Mouse (Mus musculus) embryonic facial prominence, embryonic 10.5 days (tissue): ENCODE results near the gene Lrrc25. TPM values are rescaled to one million over a fixed set of nuclear protein-coding genes. Genes with fewer than 3 reads are reported as not detected.

Source experiments
- DNase-seq: peaks from one replicate; pipeline ENCODE4 v3.0.0-alpha.2; 2017; ENCODE audit warnings: low spot score
- H3K27ac ChIP-seq: fragments of 300-500 bp; sonication (generic); replicated peaks from 2 replicates; pipeline ENCODE4 v1.5.1; 2016; ENCODE audit warnings: mild to moderate bottlenecking
- H3K27me3 ChIP-seq: fragments of 300-500 bp; sonication (generic); replicated peaks from 2 replicates; pipeline ENCODE4 v1.6.1; 2016; ENCODE audit warnings: low read depth, mild to moderate bottlenecking; ENCODE audit not compliant: poor library complexity, severe bottlenecking
- H3K36me3 ChIP-seq: fragments of 300-500 bp; sonication (generic); replicated peaks from 2 replicates; pipeline ENCODE4 v1.6.1; 2016; ENCODE audit warnings: mild to moderate bottlenecking, moderate library complexity
- H3K4me1 ChIP-seq: fragments of 300-500 bp; sonication (generic); 2 replicates; pipeline ENCODE4 v1.6.1; 2016
- H3K4me3 ChIP-seq: fragments of 300-500 bp; sonication (generic); 2 replicates; pipeline ENCODE4 v1.5.1; 2016; ENCODE audit warnings: mild to moderate bottlenecking, moderate library complexity
- H3K9me3 ChIP-seq: fragments of 300-500 bp; sonication (generic); 2 replicates; pipeline ENCODE4 v1.6.1; 2016; ENCODE audit warnings: mild to moderate bottlenecking
- WGBS: fragments of 180-500 bp; shearing (Covaris S2); methylation state at CpG from one replicate; pipeline ENCODE4 v1.1.7; 2016; 5-methylcytosine and 5-hydroxymethylcytosine counted together
- polyA plus RNA-seq: library from polyadenylated mRNA; unstranded; fragments of >200 nt; fragmentation: Nextera tagmentation; extraction: Ambion mirVana; gene quantifications from 2 replicates; pipeline ENCODE4 v1.2.1, GENCODE M21; 2016

Lrrc25 gene
- polyA plus RNA-seq, 1 experiment from 2014 or later = 0.77 TPM

DNA sequence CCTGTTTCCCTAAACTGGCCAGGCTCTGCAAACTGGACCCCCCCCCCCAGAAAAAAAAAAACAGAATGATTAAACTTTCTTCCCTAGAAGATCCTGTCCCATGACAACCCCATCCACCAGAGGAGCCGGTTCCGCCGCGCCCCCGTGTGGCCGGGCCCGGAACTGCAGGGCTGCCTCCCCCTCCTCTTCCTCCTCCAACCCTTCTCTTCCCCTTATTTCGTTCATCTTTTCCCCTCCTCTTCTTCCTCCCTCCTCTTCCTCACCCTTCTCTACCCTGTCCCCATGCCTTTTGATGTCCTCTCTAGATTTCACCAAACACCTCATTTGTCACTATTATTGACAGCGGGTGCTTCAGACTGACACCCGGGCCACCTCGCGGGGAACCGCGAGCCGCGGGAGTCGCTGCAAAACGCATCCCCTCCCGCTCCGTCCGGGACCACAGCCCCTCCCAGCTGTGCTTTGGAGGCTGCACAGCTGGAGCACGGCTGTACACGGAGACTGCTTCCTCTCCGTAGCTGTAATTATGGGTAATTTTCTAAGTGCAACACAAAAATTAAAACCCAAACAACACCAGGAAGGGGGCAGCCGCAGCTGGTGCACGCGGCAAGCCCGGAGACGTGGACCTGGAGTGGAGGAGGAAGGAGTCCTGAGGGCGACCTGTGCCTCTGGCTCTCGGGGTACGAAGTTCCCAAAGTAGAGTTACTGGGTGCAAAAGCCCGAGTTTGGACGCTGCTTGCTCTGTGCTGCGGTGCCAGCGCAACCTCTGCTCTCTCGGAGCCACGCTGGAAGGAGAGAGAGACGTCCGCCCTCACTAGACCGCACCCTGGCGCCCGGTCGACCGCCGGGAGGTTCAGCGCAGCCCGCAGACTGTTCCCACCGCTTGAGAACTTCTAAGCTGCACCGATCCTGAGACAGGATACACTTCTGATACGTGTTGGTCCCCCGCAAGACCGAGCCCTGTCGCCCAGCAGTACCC, 4.9 kb upstream of the Lrrc25 start:
- Histone ChIP-seq H3K36me3 (no peaks in the 10 kb centered on the region), H3K4me1 (peaks cover 60% of the 10 kb centered on the region), H3K27me3 (no peaks in the 10 kb centered on the region), H3K4me3 (peak overlapping the region; percentile 89), H3K27ac (peak overlapping the region; percentile 97), H3K9me3 (no peaks in the 10 kb centered on the region)
- peak; percentile 93 for DNase-seq
- under 1% methylated on average over 54 of the region's 54 CpGs for WGBS

GRCm38 (mm10) chr8:70611849-70612248, 4.1 kb upstream of the Lrrc25 start:
- DNase-seq = peak; percentile 88
- Histone ChIP-seq H3K36me3 (no peaks in the 10 kb centered on the region), H3K4me3 (peak overlapping the region; percentile 89), H3K27ac (peak overlapping the region; percentile 97), H3K9me3 (no peaks in the 10 kb centered on the region), H3K27me3 (no peaks in the 10 kb centered on the region), H3K4me1 (peaks cover 54% of the 10 kb centered on the region)
- WGBS = under 1% methylated on average over 6 of the region's 6 CpGs

- no peak for DNase-seq
- Histone ChIP-seq H3K9me3 (no peaks in the 10 kb centered on the region), H3K27me3 (no peaks in the 10 kb centered on the region), H3K27ac (no peak overlapping the region), H3K4me1 (peaks cover 45% of the 10 kb centered on the region), H3K4me3 (no peak overlapping the region), H3K36me3 (no peaks in the 10 kb centered on the region)
- 15% methylated on average over 1 of the region's 1 CpGs for WGBS
Measured at GRCm38 (mm10) chr8:70613763-70614162, 2.2 kb upstream of the Lrrc25 start.

- no peaks in the 10 kb centered on the region for H3K36me3 ChIP-seq
- WGBS = 79% methylated on average over 5 of the region's 5 CpGs
- H3K4me1 ChIP-seq = peaks cover 43% of the 10 kb centered on the region
- no peak overlapping the region for H3K27ac ChIP-seq
- peaks cover under 1% of the 10 kb centered on the region; the same call in 1 of the 2 replicates for H3K27me3 ChIP-seq
- no peak for DNase-seq
- H3K4me3 ChIP-seq = no peak overlapping the region
- H3K9me3 ChIP-seq = no peaks in the 10 kb centered on the region
Measured at GRCm38 (mm10) chr8:70614469-70614868, 1.5 kb upstream of the Lrrc25 start.

GRCm38 (mm10) chr8:70615281-70615680, 674 bp upstream of the Lrrc25 start:
- Histone ChIP-seq H3K4me3 (no peak overlapping the region), H3K4me1 (peaks cover 36% of the 10 kb centered on the region), H3K27me3 (peaks cover 6% of the 10 kb centered on the region), H3K27ac (no peak overlapping the region), H3K9me3 (no peaks in the 10 kb centered on the region), H3K36me3 (no peaks in the 10 kb centered on the region)
- DNase-seq = no peak
- WGBS = 90% methylated on average over 8 of the region's 8 CpGs

DNA sequence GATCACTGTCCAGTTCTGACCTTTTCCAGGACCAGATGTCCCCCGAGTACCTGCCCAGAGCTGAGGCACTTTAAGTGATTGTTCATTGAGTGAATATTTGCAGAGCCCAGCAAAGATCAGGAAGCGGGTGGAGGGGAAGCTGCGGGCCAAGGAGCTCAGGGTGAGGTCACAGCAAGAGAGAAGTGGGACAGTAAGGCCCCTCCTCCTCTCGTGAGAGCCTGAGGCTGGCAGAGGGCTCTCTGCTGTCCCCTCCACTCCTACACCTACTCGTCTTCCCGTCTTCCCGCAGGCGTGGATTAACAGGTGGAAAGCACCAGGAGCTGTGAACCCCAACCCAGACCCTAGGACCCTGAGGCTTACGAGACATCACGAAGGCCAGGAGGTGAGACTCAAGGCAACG, 690 bp downstream of the Lrrc25 start:
- H3K27ac ChIP-seq = no peak overlapping the region
- peaks cover 20% of the 10 kb centered on the region for H3K27me3 ChIP-seq
- H3K4me1 ChIP-seq = peaks cover 30% of the 10 kb centered on the region
- no peak overlapping the region for H3K4me3 ChIP-seq
- H3K9me3 ChIP-seq = no peaks in the 10 kb centered on the region
- 53% methylated on average over 11 of the region's 11 CpGs for WGBS
- H3K36me3 ChIP-seq = no peaks in the 10 kb centered on the region
- no peak for DNase-seq

GRCm38 (mm10) chr8:70617985-70618384, 2.0 kb downstream of the Lrrc25 start:
- Histone ChIP-seq H3K9me3 (no peaks in the 10 kb centered on the region), H3K4me3 (peak overlapping the region; percentile 17; the same call in 1 of the 2 replicates), H3K27ac (peak overlapping the region; percentile 37), H3K4me1 (peaks cover 27% of the 10 kb centered on the region), H3K36me3 (no peaks in the 10 kb centered on the region), H3K27me3 (peaks cover 33% of the 10 kb centered on the region)
- DNase-seq = no peak
- 84% methylated on average over 11 of the region's 11 CpGs for WGBS

DNA sequence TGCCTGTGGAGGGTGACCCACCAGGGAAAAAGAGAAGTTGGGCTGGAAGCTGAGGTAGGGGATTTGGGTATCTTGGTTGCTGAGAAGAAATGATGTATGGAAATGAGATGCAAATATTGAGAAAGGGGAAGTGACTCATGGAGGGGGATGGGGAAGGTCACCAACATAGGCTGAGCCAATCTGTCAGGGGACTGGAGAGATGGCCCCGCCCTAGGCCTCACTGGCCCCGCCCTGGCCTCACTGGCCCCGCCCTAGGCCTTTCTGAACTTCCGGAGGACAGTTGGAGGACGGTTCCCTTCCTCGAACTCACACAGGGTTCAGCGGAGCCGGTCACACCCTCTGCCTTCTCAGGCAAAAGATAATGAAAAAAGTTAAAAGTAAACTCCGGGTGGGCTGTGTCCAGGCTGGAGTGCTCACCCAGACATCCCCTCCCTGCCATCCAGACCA, 3.0 kb downstream of the Lrrc25 start:
- peaks cover 35% of the 10 kb centered on the region for H3K27me3 ChIP-seq
- 0 out of 2 replicates have a peak overlapping the region, but pooled peaks have one; percentile 11 for H3K4me3 ChIP-seq
- no peaks in the 10 kb centered on the region for H3K9me3 ChIP-seq
- WGBS = 31% methylated on average over 9 of the region's 9 CpGs
- peaks cover 24% of the 10 kb centered on the region for H3K4me1 ChIP-seq
- no peaks in the 10 kb centered on the region for H3K36me3 ChIP-seq
- 0 out of 2 replicates have a peak overlapping the region, but pooled peaks have one; percentile 10 for H3K27ac ChIP-seq
- DNase-seq = no peak

- Histone ChIP-seq H3K4me1 (peaks cover 30% of the 10 kb centered on the region), H3K27me3 (peaks cover 35% of the 10 kb centered on the region), H3K4me3 (no peak overlapping the region), H3K27ac (no peak overlapping the region), H3K36me3 (no peaks in the 10 kb centered on the region), H3K9me3 (no peaks in the 10 kb centered on the region)
- WGBS = 57% methylated on average over 3 of the region's 3 CpGs
- DNase-seq = no peak
Measured at GRCm38 (mm10) chr8:70622220-70622619, 6.3 kb downstream of the Lrrc25 start.

- Histone ChIP-seq H3K36me3 (no peaks in the 10 kb centered on the region), H3K4me1 (peaks cover 27% of the 10 kb centered on the region), H3K27ac (no peak overlapping the region; the same call in 1 of the 2 replicates), H3K4me3 (peak overlapping the region; percentile 25; the same call in 1 of the 2 replicates), H3K27me3 (peaks cover 31% of the 10 kb centered on the region), H3K9me3 (no peaks in the 10 kb centered on the region)
- peak; percentile 80 for DNase-seq
- 24% methylated on average over 5 of the region's 5 CpGs for WGBS
Measured at GRCm38 (mm10) chr8:70625104-70625503, 9.1 kb downstream of the Lrrc25 start.

DNA sequence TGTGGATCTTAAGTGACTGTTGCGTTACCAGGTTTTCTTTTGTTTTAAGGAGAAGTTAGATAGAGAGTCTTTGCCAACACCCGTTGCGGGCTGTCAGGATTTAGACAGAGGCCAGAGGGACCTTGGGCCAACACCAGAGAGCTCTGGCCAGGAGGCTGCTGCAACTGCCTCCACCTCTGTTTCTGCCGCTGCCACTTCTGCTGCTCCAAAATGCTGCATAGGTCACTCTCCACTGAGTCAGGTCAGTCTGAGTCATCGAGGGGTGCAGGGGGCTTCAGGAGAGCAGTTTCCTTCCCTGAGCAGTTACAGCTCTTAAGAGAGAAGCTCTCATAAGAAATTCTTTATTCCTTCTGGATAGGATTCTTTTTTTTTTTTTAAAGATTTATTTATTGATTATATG, 11.1 kb downstream of the Lrrc25 start:
- whole genome bisulfite sequencing = 86% methylated on average over 5 of the region's 5 CpGs
- no peaks in the 10 kb centered on the region for H3K36me3 ChIP-seq
- no peak overlapping the region for H3K27ac ChIP-seq
- H3K4me1 ChIP-seq = peaks cover 37% of the 10 kb centered on the region
- no peaks in the 10 kb centered on the region for H3K9me3 ChIP-seq
- H3K4me3 ChIP-seq = no peak overlapping the region
- H3K27me3 ChIP-seq = peaks cover 30% of the 10 kb centered on the region
- DNase-seq = no peak

GRCm38 (mm10) chr8:70628986-70629490, 13.1 kb downstream of the Lrrc25 start:
- H3K27me3 ChIP-seq = peaks cover 36% of the 10 kb centered on the region
- 59% methylated on average over 7 of the region's 7 CpGs for WGBS
- no peaks in the 10 kb centered on the region for H3K9me3 ChIP-seq
- no peak for DNase-seq
- peak overlapping the region; percentile 79 for H3K27ac ChIP-seq
- H3K36me3 ChIP-seq = no peaks in the 10 kb centered on the region
- peaks cover 42% of the 10 kb centered on the region for H3K4me1 ChIP-seq
- H3K4me3 ChIP-seq = peak overlapping the region; percentile 58
